Mouse (Mus musculus): Measurements from ENCODE around the gene 1700017B05Rik.
A peak's percentile ranks its signal among the peaks of the same experiment; 100 is the strongest.
"Not testable (repeated sequence)": the region's sequence is repeated elsewhere in the genome, so short reads cannot be mapped to it uniquely, and the experiment has no call there.

1700017B05Rik gene

DNA sequence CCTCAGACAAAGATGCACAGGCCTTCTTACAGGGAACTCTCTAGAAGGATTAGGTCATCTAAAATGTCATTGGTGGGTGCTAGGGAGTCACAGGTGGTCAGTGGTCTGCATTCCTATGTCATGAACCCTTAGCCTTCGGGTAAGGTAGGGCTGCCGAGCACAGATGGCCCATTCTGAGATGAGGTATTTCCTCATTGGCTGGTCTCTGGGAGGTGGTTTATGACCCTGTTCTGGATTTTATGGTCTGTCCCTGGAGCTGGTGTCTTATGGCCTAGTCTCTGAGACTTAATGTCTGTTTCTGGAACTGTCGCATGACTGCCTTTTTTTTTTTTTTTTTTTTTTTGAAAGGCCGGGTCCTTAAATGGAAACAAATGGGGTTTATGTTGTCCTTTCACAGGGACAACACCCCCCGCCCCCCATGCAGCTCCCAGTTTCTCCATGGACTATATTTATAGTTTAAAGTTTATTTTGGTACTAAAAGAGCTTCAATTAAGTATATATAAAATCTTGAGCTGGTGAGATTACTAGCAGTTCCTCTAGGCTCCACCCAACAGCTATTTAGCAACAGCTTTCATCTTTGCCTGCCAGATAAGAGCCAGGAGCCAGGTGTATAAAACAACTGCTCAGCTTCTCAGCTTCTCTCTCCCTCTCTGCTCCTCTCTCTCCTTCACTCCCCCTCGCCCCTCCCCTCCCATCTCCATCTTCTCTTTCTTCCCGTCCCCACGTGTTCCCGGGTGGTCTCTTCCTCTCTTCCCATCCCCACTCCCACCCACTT, 49.8 kb downstream of the 1700017B05Rik start:
- DNase-seq = no peak

DNA sequence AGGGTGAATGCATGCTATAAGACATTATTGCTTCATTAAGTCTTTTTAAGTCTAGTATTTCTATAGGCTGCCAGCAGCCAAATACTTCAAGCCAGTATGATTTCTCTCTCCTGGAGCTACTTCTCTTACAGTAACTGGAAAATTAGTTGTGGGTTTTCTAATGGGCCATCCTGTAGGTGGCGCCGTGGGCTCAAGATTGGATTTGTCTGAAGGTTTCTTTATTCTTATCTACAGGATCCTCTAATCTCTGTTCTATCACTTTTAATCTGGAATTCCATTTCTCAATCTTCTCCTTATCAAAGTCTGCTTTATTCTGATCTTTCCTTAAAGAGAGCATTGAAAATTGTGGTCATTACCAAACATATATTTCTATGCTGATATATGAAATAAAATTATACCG, 53.1 kb downstream of the 1700017B05Rik start:
- DNase-seq = peak; percentile 68

DNA sequence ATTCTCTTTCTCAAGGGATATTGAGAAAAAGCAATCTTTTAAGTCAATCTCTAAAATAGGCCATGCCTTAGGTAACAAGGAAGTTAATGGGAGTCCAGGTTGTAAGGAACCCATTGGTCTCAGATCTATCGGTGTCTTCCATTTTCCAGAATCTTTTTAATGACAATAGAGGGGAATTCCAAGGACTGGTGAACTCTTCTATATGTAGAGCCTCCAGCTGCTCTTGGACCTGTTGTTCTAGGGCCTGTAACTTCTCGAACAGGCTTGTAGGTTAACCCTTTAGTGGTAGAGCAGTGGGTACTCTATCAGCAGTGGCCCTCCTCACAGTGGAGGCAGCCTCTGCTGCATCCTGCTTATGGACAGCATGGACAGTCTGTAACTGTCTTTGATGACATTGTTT, 55.5 kb downstream of the 1700017B05Rik start:
- DNase-seq = no peak

DNA sequence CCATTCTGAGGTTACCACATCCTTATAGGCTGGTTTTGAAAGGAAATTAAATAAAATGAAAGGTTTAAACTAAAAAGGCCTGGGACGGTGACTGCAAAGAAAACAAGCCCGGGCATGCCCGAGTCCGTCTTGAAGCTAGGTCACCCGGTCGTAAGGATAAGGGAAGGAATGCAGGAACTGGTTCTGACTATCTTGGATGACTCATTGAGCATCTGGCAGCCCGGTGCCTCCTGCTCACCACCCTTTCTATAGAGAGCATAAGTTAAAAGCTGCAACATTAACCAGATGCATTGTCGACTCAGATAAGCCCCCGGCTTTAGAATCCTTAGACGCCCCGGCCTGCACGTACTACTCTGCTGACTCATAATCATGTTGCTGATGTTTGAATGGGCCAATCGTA, 58.8 kb downstream of the 1700017B05Rik start:
- DNase-seq = not testable (repeated sequence)
